Mouse (Mus musculus): Measurements from ENCODE around the gene Lrrk2.
"Not testable (repeated sequence)": the region's sequence is repeated elsewhere in the genome, so short reads cannot be mapped to it uniquely, and the experiment has no call there.

Lrrk2 gene

GRCm38 (mm10) chr15:91806463-91806862 lies 133.5 kb downstream of the Lrrk2 start:
- in situ Hi-C loops (cut with MboI; ENCODE audit: low sequenced_read_pairs): no loop called here

GRCm38 (mm10) chr15:91835319-91835718 lies 162.3 kb downstream of the Lrrk2 start:
- in situ Hi-C loops (cut with MboI; ENCODE audit: low sequenced_read_pairs): no loop called here

GRCm38 (mm10) chr15:91837965-91838364 lies 165.0 kb downstream of the Lrrk2 start, which contains the start of gene Smgc:
TSS of gene Smgc (plus strand) at chr15:91838265.
- in situ Hi-C loops (cut with MboI; ENCODE audit: low sequenced_read_pairs): no loop called here

DNA sequence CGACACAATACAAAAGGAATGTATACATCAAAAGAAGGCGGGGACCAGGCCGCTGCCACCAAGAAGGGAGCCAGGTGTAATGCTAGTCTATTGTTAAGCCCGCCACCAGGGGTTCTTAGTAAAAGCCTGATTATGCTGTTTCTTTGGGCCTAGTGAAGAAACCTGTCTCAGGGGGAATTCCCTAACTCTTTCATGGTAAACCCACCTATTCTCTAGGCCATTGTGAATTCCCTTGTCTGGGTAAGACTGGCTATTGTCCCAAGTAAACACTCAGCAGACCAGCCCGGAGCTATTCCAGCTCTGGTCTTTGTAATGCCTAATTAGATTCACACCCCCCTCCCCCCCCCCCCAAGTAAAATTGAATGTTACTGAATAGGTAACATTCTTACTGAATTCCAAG lies 191.2 kb downstream of the Lrrk2 start:
- in situ Hi-C loops (cut with MboI; ENCODE audit: low sequenced_read_pairs): not testable (repeated sequence)

Measured in CH12F3 (cell line).